ENCODE assay signal across 10 mouse cellular contexts in genomic region chr8:125532177-125532576, GRCm38 (mm10). TPM values are rescaled to one million over a fixed set of nuclear protein-coding genes. Genes with fewer than 3 reads are reported as not detected.
DNase-seq lines count a peak whose midpoint lies in the region; ATAC-seq lines count a peak whose summit lies in the region.
"Had no signal": no experiment of that assay in that cellular context is flagged by ENCODE, and none has a peak within 500 bp of the region (broad histone marks: within the 10 kb centered on the region; RNA-seq: fewer than 3 reads in every experiment).

No protein-coding gene starts in this region.

- H3K9ac ChIP-seq in forebrain, embryonic 12.5 days, result no peak overlapping the region
- H3K9ac ChIP-seq in forebrain, embryonic 15.5 days (replicated peaks), result no peak overlapping the region
- no peak overlapping the region for H3K9ac ChIP-seq in limb, embryonic 13.5 days

- peaks cover 9% of the 10 kb centered on the region; the same call in 1 of the 2 replicates for H3K36me3 ChIP-seq in forebrain, embryonic 12.5 days (replicated peaks)
- H3K36me3 ChIP-seq in forebrain, embryonic 15.5 days, result 0 out of 2 replicates have a peak, but pooled peaks cover 3% of the 10 kb centered on the region
- H3K36me3 ChIP-seq in limb, embryonic 13.5 days, result peaks cover 4% of the 10 kb centered on the region; the same call in 1 of the 2 replicates

- H3K27me3 ChIP-seq in forebrain, embryonic 12.5 days, result peaks cover 4% of the 10 kb centered on the region; the same call in 1 of the 2 replicates
- H3K27me3 ChIP-seq in forebrain, embryonic 15.5 days, result no peaks in the 10 kb centered on the region
- no peaks in the 10 kb centered on the region; the same call in 1 of the 2 replicates for H3K27me3 ChIP-seq in limb, embryonic 13.5 days

- ATAC-seq in forebrain, embryonic 12.5 days (ENCODE audit: low FRiP score), result no peak
- no peak for ATAC-seq in forebrain, embryonic 15.5 days (replicated peaks)
- no peak for ATAC-seq in limb, embryonic 13.5 days (ENCODE audit: low FRiP score, low read depth)

- peak; percentile 38 for DNase-seq in kidney, postnatal 10 days
- no peak for DNase-seq in kidney, adult 8-10 months
- DNase-seq in brain, adult 2 months (ENCODE audit: low read depth, low spot score), result peak; percentile 51
- no peak for DNase-seq in right cerebral cortex, postnatal 10 days (ENCODE audit: low spot score in 2 of 2)
- no peak for DNase-seq in adrenal gland, adult (ENCODE audit: inconsistent age in 2 of 2, low spot score in 1 of 2)
- DNase-seq: cerebellum, adult 18-20 months had no signal

- WGBS in forebrain, embryonic 12.5 days, result 38% methylated on average over 7 of the region's 7 CpGs
- WGBS in forebrain, embryonic 15.5 days, result 41% methylated on average over 7 of the region's 7 CpGs
- 34% methylated on average over 7 of the region's 7 CpGs for WGBS in limb, embryonic 13.5 days

- H3K9me3 ChIP-seq in forebrain, embryonic 12.5 days, result no peaks in the 10 kb centered on the region
- no peaks in the 10 kb centered on the region for H3K9me3 ChIP-seq in forebrain, embryonic 15.5 days
- H3K9me3 ChIP-seq in limb, embryonic 13.5 days, result no peaks in the 10 kb centered on the region

- H3K4me3 ChIP-seq in forebrain, embryonic 12.5 days (replicated peaks), result no peak overlapping the region
- no peak overlapping the region for H3K4me3 ChIP-seq in forebrain, embryonic 15.5 days
- no peak overlapping the region for H3K4me3 ChIP-seq in limb, embryonic 13.5 days
- H3K4me3 ChIP-seq: erythroblast, embryonic 14.5 days had no signal

- peaks cover 67% of the 10 kb centered on the region for H3K4me1 ChIP-seq in forebrain, embryonic 12.5 days
- H3K4me1 ChIP-seq in forebrain, embryonic 15.5 days, result peaks cover 73% of the 10 kb centered on the region
- peaks cover 69% of the 10 kb centered on the region for H3K4me1 ChIP-seq in limb, embryonic 13.5 days

- no peak overlapping the region for H3K4me2 ChIP-seq in forebrain, embryonic 12.5 days
- no peak overlapping the region for H3K4me2 ChIP-seq in forebrain, embryonic 15.5 days (replicated peaks)
- no peak overlapping the region for H3K4me2 ChIP-seq in limb, embryonic 13.5 days (replicated peaks)

- H3K27ac ChIP-seq in forebrain, embryonic 12.5 days, result peak overlapping the region; percentile 31; the same call in 1 of the 2 replicates
- no peak overlapping the region for H3K27ac ChIP-seq in forebrain, embryonic 15.5 days (replicated peaks)
- peak overlapping the region; percentile 28; the same call in 1 of the 2 replicates for H3K27ac ChIP-seq in limb, embryonic 13.5 days

RNA-seq across cellular contexts. Expression of gene Sipa1l2, which starts 37.4 kb away (rescaled TPM):
- polyA plus RNA-seq in forebrain, embryonic 12.5 days (2016; fragmentation: Nextera tagmentation; extraction: Ambion mirVana), result 33.2 and 37.2 TPM in 2 replicates
- polyA plus RNA-seq in forebrain, embryonic 15.5 days (2015; fragmentation: Nextera tagmentation; extraction: Ambion mirVana), result 32.0 and 37.1 TPM in 2 replicates
- 12.9 and 17.2 TPM in 2 replicates for polyA plus RNA-seq in limb, embryonic 13.5 days (2015; fragmentation: Nextera tagmentation; extraction: Ambion mirVana)

Comparison
In these comparisons a context has a peak if more than half of its experiments do, and no peak if none do; other contexts are left out.
1. DNase-seq: peak in kidney, postnatal 10 days (single experiment) and brain, adult 2 months (single experiment); none in kidney, adult 8-10 months (0 of 2), right cerebral cortex, postnatal 10 days (0 of 2) and adrenal gland, adult (0 of 2).